Mouse (Mus musculus) forebrain, embryonic 11.5 days (tissue): ENCODE data around the gene Fam207a. TPM values are rescaled to one million over a fixed set of nuclear protein-coding genes. Genes with fewer than 3 reads are reported as not detected.

Experiments used
- ATAC-seq: fragments of 200-750 bp; cut with Nextera tagmentation; replicated peaks from 2 replicates; pipeline ENCODE4 v1.8.0; 2017; ENCODE audit warnings: moderate TSS enrichment; ENCODE audit not compliant: low FRiP score
- DNase-seq: peaks from one replicate; pipeline ENCODE4 v3.0.0-alpha.2; 2017; ENCODE audit warnings: low spot score
- H3K27ac ChIP-seq: fragments of 300-500 bp; sonication (generic); 2 replicates; pipeline ENCODE4 v1.5.1; 2014; ENCODE audit warnings: low read depth, low read length
- H3K27me3 ChIP-seq: fragments of 300-500 bp; sonication (generic); 2 replicates; pipeline ENCODE4 v1.6.1; 2014; ENCODE audit warnings: mild to moderate bottlenecking, low read length, mixed read lengths; ENCODE audit not compliant: control insufficient read depth, insufficient read depth
- H3K36me3 ChIP-seq: fragments of 300-500 bp; sonication (generic); 2 replicates; pipeline ENCODE4 v1.6.1; 2014; ENCODE audit warnings: mild to moderate bottlenecking, low read length, moderate library complexity, mixed read lengths; ENCODE audit not compliant: control insufficient read depth, insufficient read depth
- H3K4me1 ChIP-seq: fragments of 300-500 bp; sonication (generic); replicated peaks from 2 replicates; pipeline ENCODE4 v1.6.1; 2014; ENCODE audit warnings: low read length, mixed read lengths; ENCODE audit not compliant: control insufficient read depth, insufficient read depth
- H3K4me2 ChIP-seq: fragments of 300-500 bp; sonication (generic); 2 replicates; pipeline ENCODE4 v1.6.1; 2014; ENCODE audit warnings: low read depth, mild to moderate bottlenecking, low read length, moderate library complexity, mixed read lengths; ENCODE audit not compliant: severe bottlenecking
- H3K4me3 ChIP-seq: fragments of 300-500 bp; sonication (generic); 2 replicates; pipeline ENCODE4 v1.5.1; 2014; ENCODE audit warnings: low read depth, low read length
- H3K9ac ChIP-seq: fragments of 300-500 bp; sonication (generic); 2 replicates; pipeline ENCODE4 v1.6.1; 2014; ENCODE audit warnings: low read length
- H3K9me3 ChIP-seq: fragments of 300-500 bp; sonication (generic); 2 replicates; pipeline ENCODE4 v1.6.1; 2016; ENCODE audit warnings: low read length, mixed read lengths; ENCODE audit not compliant: control insufficient read depth
- WGBS: fragments of 180-500 bp; shearing (Covaris S2); extraction: QIAGEN DNeasy Blood & Tissue Kit; methylation state at CpG from one replicate; pipeline ENCODE4 v1.1.7; 2014; 5-methylcytosine and 5-hydroxymethylcytosine counted together
- polyA plus RNA-seq: library from polyadenylated mRNA; unstranded; fragments of >200 nt; fragmentation: Nextera tagmentation; extraction: Ambion mirVana; gene quantifications from 2 replicates; pipeline ENCODE4 v1.2.1, GENCODE M21; 2014

Fam207a gene
- polyA plus RNA-seq, 1 experiment from 2014 or later, result 40.6 TPM

DNA sequence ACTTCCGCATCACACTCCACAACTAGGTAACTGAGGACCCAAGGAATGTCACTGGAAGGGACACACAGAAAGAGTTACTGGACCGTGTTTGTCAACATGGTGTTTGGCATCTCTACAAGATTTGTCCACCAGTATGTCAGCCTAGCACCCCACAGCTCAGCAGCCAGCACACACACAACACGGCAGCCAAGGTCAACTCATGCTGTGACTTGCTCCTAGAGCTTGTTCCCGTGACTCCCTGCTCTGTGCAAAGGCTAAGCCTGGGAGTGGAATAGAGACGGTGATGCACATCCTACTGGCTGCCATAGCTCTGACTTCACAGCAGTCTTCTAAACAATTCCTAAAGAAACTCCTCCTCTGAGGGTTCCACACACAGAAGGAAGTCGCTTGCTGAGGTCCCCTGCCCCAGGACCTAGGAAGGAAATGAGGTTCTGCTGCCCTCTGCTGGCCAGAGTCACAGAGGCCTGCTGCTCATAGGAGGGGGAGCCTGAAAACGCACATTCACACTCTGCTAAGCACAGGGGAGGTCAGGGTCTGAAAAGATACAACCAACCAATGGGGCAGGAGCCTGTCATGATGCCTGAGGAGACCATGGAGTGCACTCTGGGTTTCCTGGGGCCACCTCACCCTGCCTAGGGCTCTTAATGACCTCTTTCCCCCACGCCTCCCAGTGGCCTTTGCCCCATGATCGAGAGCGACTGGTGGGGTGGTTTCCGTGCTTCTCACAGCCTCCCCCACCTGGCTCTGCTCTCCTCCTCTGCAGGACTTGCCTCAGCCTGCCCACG lies 6.0 kb downstream of the Fam207a start:
- Histone ChIP-seq H3K27ac (no peak overlapping the region), H3K9ac (no peak overlapping the region), H3K36me3 (no peaks in the 10 kb centered on the region; the same call in 1 of the 2 replicates), H3K4me3 (no peak overlapping the region), H3K9me3 (no peaks in the 10 kb centered on the region), H3K4me2 (no peak overlapping the region), H3K27me3 (no peaks in the 10 kb centered on the region), H3K4me1 (peaks cover under 1% of the 10 kb centered on the region; the same call in 1 of the 2 replicates)
- WGBS, result 51% methylated on average over 12 of the region's 12 CpGs
- DNase-seq (peak; percentile 91), ATAC-seq (peak; percentile 73)

DNA sequence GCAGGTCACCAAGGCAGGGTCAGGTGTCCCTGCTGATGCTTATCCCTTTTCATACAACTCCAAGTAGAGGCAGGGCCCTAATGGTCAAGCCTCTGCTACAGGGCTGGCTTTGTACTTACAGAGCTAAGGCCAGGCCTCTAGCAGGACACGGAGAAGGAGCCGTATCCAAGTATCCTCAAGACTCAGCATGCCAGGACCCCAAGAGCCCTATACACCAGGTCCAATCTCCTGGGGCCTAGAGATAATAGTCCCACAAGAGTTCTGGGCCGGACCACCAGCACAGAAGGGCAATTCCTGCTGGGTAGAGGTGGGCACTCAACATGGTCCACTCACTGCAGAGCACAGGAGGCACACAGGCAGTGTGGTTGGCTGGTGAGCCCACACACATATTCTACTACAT lies 6.8 kb downstream of the Fam207a start:
- Histone ChIP-seq H3K4me1 (no peaks in the 10 kb centered on the region), H3K9ac (no peak overlapping the region), H3K36me3 (no peaks in the 10 kb centered on the region; the same call in 1 of the 2 replicates), H3K27ac (no peak overlapping the region), H3K27me3 (no peaks in the 10 kb centered on the region), H3K4me3 (no peak overlapping the region), H3K4me2 (no peak overlapping the region), H3K9me3 (no peaks in the 10 kb centered on the region)
- 92% methylated on average over 3 of the region's 3 CpGs for WGBS
- DNase-seq (no peak), ATAC-seq (no peak)

DNA sequence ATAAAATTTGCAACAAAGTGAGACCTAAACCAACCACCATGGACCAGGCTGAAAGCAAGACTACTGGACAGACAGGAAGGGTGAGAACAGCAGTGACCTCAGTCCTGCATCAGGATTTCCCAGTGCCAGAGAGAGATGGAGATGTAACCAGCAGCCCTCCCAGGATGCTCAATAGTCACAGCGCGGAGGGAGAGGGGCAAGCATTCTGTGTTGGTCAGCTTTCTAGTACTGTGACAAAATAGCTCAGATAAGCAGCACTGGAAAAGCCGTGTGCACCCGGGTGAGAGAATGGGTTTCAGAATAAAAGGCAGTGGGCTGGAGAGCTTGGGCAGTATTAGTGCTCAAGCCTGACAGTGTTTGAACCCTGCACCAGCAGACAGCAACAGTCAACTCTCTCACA lies 7.8 kb downstream of the Fam207a start:
- Histone ChIP-seq H3K4me2 (no peak overlapping the region), H3K4me3 (no peak overlapping the region), H3K27ac (no peak overlapping the region), H3K9ac (no peak overlapping the region), H3K36me3 (no peaks in the 10 kb centered on the region; the same call in 1 of the 2 replicates), H3K4me1 (no peaks in the 10 kb centered on the region), H3K9me3 (no peaks in the 10 kb centered on the region), H3K27me3 (no peaks in the 10 kb centered on the region)
- ATAC-seq, result no peak
- 96% methylated on average over 4 of the region's 4 CpGs for WGBS
- no peak for DNase-seq

DNA sequence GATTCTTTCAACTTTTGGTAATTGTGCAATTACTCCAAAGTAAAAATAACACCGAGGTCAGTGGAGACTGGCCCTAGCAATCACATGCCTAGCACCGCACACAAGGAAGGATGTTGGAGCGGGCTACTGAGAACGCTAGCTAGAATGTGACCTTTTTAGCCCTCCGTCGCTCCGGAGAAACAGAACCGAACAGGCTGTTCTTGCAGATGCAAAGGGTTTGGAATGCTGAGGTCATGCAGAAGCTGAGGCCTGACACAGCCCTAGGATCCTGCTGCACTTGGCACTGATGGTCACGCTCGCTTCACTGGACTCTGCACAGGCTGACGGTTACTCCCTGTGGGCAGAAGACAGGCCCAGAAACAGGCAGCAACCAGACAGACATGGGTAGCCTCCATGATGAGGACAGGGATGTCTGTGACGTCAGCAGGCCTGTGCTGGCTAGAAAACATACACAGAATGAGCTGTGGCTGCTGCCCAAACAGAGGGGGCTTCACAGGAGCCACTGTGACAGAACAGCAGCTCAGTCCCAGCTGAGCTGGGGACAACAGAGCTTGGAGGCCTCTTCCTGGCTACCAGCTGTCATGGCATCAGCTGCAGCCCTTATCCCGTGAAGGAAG lies 8.5 kb downstream of the Fam207a start:
- 91% methylated on average over 13 of the region's 13 CpGs for WGBS
- Histone ChIP-seq H3K36me3 (no peaks in the 10 kb centered on the region; the same call in 1 of the 2 replicates), H3K27me3 (no peaks in the 10 kb centered on the region), H3K4me2 (no peak overlapping the region), H3K4me1 (no peaks in the 10 kb centered on the region), H3K9ac (no peak overlapping the region), H3K4me3 (no peak overlapping the region), H3K9me3 (no peaks in the 10 kb centered on the region), H3K27ac (no peak overlapping the region)
- ATAC-seq, result no peak
- no peak for DNase-seq

DNA sequence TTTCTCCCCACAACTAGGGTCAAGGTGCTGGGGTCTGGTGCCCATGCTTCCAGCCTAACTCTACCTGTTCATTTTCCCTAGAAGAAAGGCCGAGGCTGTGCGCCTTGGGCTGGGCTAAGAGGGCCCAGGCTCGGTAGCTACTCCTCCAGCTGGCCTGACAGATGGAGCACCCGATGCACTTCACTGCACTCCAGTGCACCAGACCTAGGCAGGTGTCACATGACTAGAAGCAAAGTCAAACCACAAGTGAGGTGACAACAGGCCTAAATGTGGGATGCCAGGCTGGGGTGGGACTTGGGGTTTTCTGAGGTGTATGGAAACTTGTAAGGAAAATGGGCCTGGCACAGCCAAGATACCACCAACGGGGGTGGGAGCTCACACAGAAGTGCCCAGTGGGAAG lies 9.1 kb downstream of the Fam207a start:
- Histone ChIP-seq H3K9me3 (no peaks in the 10 kb centered on the region), H3K36me3 (no peaks in the 10 kb centered on the region; the same call in 1 of the 2 replicates)
- WGBS, result 90% methylated on average over 5 of the region's 5 CpGs

DNA sequence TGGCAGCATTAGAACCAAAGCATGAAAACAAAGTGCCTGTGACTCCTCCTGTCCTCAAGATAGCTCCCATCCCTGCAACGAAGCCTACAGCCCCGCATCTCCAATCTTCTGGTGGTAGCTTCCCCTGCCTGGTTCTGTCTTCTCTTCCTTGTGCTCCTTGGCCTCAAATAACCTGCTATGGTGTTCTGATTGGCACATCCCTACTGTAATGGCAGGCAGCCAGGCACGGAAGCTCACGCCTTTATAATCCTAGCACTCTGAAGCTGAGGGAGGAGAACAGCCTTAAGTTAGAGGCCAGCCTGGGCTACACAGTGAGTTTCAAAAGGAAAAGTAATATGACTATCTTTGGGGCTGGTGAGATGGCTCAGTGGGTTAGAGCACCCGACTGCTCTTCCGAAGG lies 11.4 kb downstream of the Fam207a start:
- H3K27ac ChIP-seq, result no peak overlapping the region
- no peaks in the 10 kb centered on the region; the same call in 1 of the 2 replicates for H3K36me3 ChIP-seq

More for the DNA sequence above, 9.1 kb downstream of the Fam207a start:
- DNase-seq (no peak), ATAC-seq (no peak)
- Histone ChIP-seq H3K27ac (no peak overlapping the region), H3K4me2 (no peak overlapping the region), H3K27me3 (no peaks in the 10 kb centered on the region), H3K9ac (no peak overlapping the region), H3K4me1 (no peaks in the 10 kb centered on the region), H3K4me3 (no peak overlapping the region)

DNA sequence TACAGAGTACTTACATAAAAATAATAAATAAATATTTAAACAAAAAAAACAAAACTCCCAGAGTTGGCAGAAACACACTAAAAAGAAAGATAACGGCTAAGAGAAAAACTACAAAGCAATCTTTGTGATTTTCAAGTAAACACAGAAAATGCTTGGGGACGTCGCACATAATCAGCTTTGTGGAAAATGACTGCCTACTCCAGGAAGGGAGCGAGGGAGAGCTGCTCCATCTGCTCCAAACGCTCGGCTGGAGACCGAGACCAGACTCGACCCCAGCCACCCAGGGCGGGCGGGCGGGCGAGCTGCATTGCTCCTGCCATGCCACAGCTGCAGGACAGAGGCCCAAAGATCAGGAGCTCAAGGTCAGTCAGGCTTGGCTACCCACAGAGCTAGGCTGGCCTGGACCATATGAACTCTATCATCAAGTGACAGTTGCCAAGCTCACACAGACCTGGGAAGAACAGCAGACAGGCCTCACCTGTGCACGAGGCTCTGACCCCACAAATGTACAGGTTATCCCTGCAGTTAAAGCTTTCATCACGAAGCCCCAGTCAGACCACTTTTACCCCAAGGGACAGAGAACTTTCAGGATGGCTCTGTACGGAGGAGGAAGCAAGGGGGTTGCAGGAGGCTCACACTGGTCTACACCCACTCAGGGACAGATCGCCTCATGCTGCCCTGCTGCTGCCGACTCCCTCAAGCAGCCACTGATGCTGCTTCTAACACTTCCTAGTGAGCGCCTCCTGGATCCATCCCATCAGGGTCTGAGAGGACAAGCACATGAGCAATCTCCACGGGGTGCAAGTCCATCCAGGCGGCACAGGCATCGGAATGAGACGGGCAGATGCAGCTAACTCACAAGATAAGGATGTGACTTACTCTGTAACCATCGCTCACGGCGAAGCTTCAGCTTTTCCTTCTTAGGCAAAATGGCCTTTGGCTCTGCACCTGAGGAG lies 12.3 kb downstream of the Fam207a start:
- Histone ChIP-seq H3K4me2 (no peak overlapping the region), H3K36me3 (no peaks in the 10 kb centered on the region; the same call in 1 of the 2 replicates), H3K27me3 (no peaks in the 10 kb centered on the region), H3K27ac (no peak overlapping the region), H3K9me3 (no peaks in the 10 kb centered on the region), H3K4me3 (no peak overlapping the region), H3K4me1 (no peaks in the 10 kb centered on the region), H3K9ac (no peak overlapping the region)
- 91% methylated on average over 25 of the region's 25 CpGs for WGBS
- DNase-seq (no peak), ATAC-seq (no peak)

More for the DNA sequence above, 11.4 kb downstream of the Fam207a start:
- DNase-seq (no peak), ATAC-seq (no peak)
- Histone ChIP-seq H3K4me1 (no peaks in the 10 kb centered on the region), H3K9me3 (no peaks in the 10 kb centered on the region), H3K4me2 (no peak overlapping the region), H3K9ac (no peak overlapping the region), H3K4me3 (no peak overlapping the region), H3K27me3 (no peaks in the 10 kb centered on the region)
- WGBS, result 95% methylated on average over 6 of the region's 6 CpGs

DNA sequence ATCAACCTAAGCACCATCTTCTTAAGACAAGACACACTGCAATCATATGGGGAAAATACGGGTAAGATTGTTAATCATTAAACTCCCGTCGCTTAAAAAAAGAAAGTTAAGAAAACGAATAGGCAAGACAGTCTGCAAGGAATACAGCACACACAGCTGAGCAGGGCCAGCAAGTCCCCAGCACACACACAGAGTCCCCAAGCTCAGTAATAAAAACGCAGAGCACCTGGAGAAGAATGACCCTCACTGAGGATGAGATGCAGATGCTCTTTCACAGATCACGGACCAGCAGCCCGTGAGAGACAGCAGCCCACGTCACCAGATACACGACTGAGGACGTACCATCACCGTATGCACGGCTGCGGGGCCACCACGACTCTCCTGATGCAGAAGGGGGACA lies 14.9 kb downstream of the Fam207a start:
- Histone ChIP-seq H3K4me3 (no peak overlapping the region), H3K27me3 (no peaks in the 10 kb centered on the region), H3K36me3 (no peaks in the 10 kb centered on the region; the same call in 1 of the 2 replicates), H3K27ac (no peak overlapping the region), H3K9me3 (no peaks in the 10 kb centered on the region), H3K9ac (no peak overlapping the region), H3K4me1 (no peaks in the 10 kb centered on the region), H3K4me2 (no peak overlapping the region)
- DNase-seq, result no peak
- ATAC-seq, result no peak
- WGBS, result 92% methylated on average over 14 of the region's 14 CpGs
